Mouse (Mus musculus) CH12.LX (cell line): ENCODE measurements around the gene Ncam2. TPM values are rescaled to one million over a fixed set of nuclear protein-coding genes. Genes with fewer than 3 reads are reported as not detected.

Experiments
- DNase-seq: peaks from one replicate; pipeline ENCODE4 v3.0.0-alpha.2; 2013; ENCODE audit errors: extremely low read depth
- H3K27ac ChIP-seq: 2 replicates; pipeline ENCODE4 v1.5.1; 2012; ENCODE audit warnings: low read depth, mild to moderate bottlenecking, control low read depth, moderate library complexity; ENCODE audit not compliant: insufficient read depth
- H3K27me3 ChIP-seq: replicated peaks from 2 replicates; pipeline ENCODE3; 2012; ENCODE audit warnings: inconsistent platforms
- H3K36me3 ChIP-seq, 2 experiments: replicated peaks in 1 of 2; 2 replicates each; pipeline versions ENCODE3 to v1.6.1; 2012; ENCODE audit warnings: inconsistent platforms in 1 of 2, low read length in 1 of 2, mild to moderate bottlenecking in 1 of 2, mixed read lengths in 1 of 2, moderate library complexity in 1 of 2; ENCODE audit not compliant: control insufficient read depth in 1 of 2, insufficient read depth in 1 of 2
- H3K4me1 ChIP-seq, 2 experiments: 2 replicates each; pipeline ENCODE4 v1.6.1; 2012; ENCODE audit warnings: inconsistent platforms in 1 of 2, moderate library complexity in 1 of 2; ENCODE audit not compliant: insufficient read depth in 2 of 2, control insufficient read depth in 1 of 2
- H3K4me2 ChIP-seq: 2 replicates; pipeline ENCODE4 v1.6.1; 2012; ENCODE audit warnings: low read depth, mild to moderate bottlenecking, control low read depth; ENCODE audit not compliant: poor library complexity, insufficient read depth, severe bottlenecking
- H3K4me3 ChIP-seq, 3 experiments: fragments of 150-350 bp in 1 of 3; sonication (generic) in 1 of 3; replicated peaks in 1 of 3; 2 replicates each; pipeline versions ENCODE3 to v1.5.1; 2011 to 2012; ENCODE audit warnings: low read depth in 2 of 3, low read length in 2 of 3, mild to moderate bottlenecking in 2 of 3, moderate library complexity in 2 of 3, control low read depth in 1 of 3, improper control_type of control experiment in 1 of 3, inconsistent platforms in 1 of 3, mixed read lengths in 1 of 3; ENCODE audit not compliant: poor library complexity in 1 of 3
- H3K79me2 ChIP-seq: replicated peaks from 2 replicates; pipeline ENCODE4 v1.6.1; 2012; ENCODE audit warnings: mild to moderate bottlenecking, moderate library complexity; ENCODE audit not compliant: control insufficient read depth, poor library complexity, insufficient read depth, severe bottlenecking; ENCODE audit errors: extremely low read depth
- H3K9ac ChIP-seq: 2 replicates; pipeline ENCODE4 v1.6.1; 2012; ENCODE audit warnings: low read depth, mild to moderate bottlenecking, control low read depth, moderate library complexity; ENCODE audit not compliant: insufficient read depth
- H3K9me3 ChIP-seq: replicated peaks from 2 replicates; pipeline ENCODE3; 2012; ENCODE audit warnings: low read length, inconsistent platforms, mixed read lengths
- CHD2 ChIP-seq: IDR thresholded peaks from 2 replicates; pipeline ENCODE4 v1.6.1; 2011; ENCODE audit warnings: low read length, improper control_type of control experiment
- CTCF ChIP-seq, 2 experiments: IDR thresholded peaks in 1 of 2; conservative IDR thresholded peaks in 1 of 2; 2 replicates each; pipeline ENCODE4 v1.5.1; 2011 to 2012; ENCODE audit warnings: low read depth in 2 of 2, low read length in 2 of 2, improper control_type of control experiment in 1 of 2, inconsistent platforms in 1 of 2, mild to moderate bottlenecking in 1 of 2, moderate library complexity in 1 of 2
- GABPA ChIP-seq: IDR thresholded peaks from 2 replicates; pipeline ENCODE4 v1.6.1; 2012; ENCODE audit warnings: low read depth, low read length, improper control_type of control experiment, inconsistent platforms; ENCODE audit not compliant: insufficient replicate concordance
- MEF2A ChIP-seq: IDR thresholded peaks from 2 replicates; pipeline ENCODE4 v1.6.1; 2014; ENCODE audit warnings: low read depth, mild to moderate bottlenecking, inconsistent platforms, low read length, improper control_type of control experiment, borderline replicate concordance
- NRF1 ChIP-seq: IDR thresholded peaks from 2 replicates; pipeline ENCODE4 v1.6.1; 2014; ENCODE audit warnings: low read depth, mild to moderate bottlenecking, inconsistent platforms, low read length, improper control_type of control experiment, moderate library complexity
- POLR2A ChIP-seq: IDR thresholded peaks from 2 replicates; pipeline ENCODE4 v1.6.1; 2011; ENCODE audit warnings: low read depth, mild to moderate bottlenecking, improper control_type of control experiment, low read length
- USF1 ChIP-seq: IDR thresholded peaks from 2 replicates; pipeline ENCODE4 v1.6.1; 2014; ENCODE audit warnings: low read depth, mild to moderate bottlenecking, inconsistent platforms, low read length, improper control_type of control experiment
- dilution Hi-C: fragments of 300-500 bp; cut with MboI; formaldehyde crosslinking; loops from 2 replicates; pipeline ENCODE4 v1.14.3; 2020; ENCODE audit warnings: low sequenced_read_pairs; ENCODE audit not compliant: extremely low pct_unique_long_range_greater_than_20kb, extremely low pct_ligation_motif_present
- in situ Hi-C: fragments of 300-500 bp; cut with MboI; formaldehyde crosslinking; loops from 3 replicates; pipeline ENCODE4 v1.14.3; 2019; ENCODE audit warnings: low sequenced_read_pairs, low pct_ligation_motif_present, low pct_unique_long_range_greater_than_20kb, mixed read lengths
- polyA plus RNA-seq: library from polyadenylated mRNA; unstranded; fragments of >175 nt; gene quantifications from 2 replicates; pipeline ENCODE4 v1.2.1, GENCODE M21; 2012; ENCODE audit warnings: low read depth; ENCODE audit not compliant: insufficient read length
- total RNA-seq, 2 experiments: library from RNA; depleted of rRNA; stranded (reverse); fragments of 300-350 nt in 1 of 2; fragments of >200 nt in 1 of 2; gene quantifications; 2 replicates each; pipeline ENCODE4 v1.2.3; 2012 to 2014

Ncam2 gene
- total and polyA plus RNA-seq, 3 experiments: not detected

- no peak overlapping the region for H3K4me3 ChIP-seq
- no peaks in the 10 kb centered on the region for H3K27me3 ChIP-seq
- no peak overlapping the region for H3K27ac ChIP-seq
- no peak for TF ChIP-seq USF1
- no peak for TF ChIP-seq POLR2A
- no peak for TF ChIP-seq MEF2A
- no peak for TF ChIP-seq NRF1
- TF ChIP-seq CTCF (conservative IDR thresholded peaks at IDR 0.05 in 1 of 2, IDR thresholded peaks at IDR 0.05 in 1 of 2; ENCODE audit: low read depth in 2 of 2, low read length in 2 of 2): no peak
- no peak for TF ChIP-seq CHD2
- TF ChIP-seq GABPA: no peak
- no peaks in the 10 kb centered on the region for H3K79me2 ChIP-seq
- peaks cover 49% of the 10 kb centered on the region for H3K9me3 ChIP-seq
- no peak for DNase-seq
- dilution Hi-C loops: no loop called here
- H3K36me3 ChIP-seq: no peaks in the 10 kb centered on the region
- no peak overlapping the region for H3K4me2 ChIP-seq
- H3K9ac ChIP-seq: no peak overlapping the region
- in situ Hi-C loops: no loop called here
- no peaks in the 10 kb centered on the region for H3K4me1 ChIP-seq
These were observed 475.0 kb downstream of the Ncam2 start for GRCm38 (mm10) chr16:81675546-81675945.
